Mouse (Mus musculus) MEL (cell line): Measurements from ENCODE around the gene B3galt5.
"Not testable (repeated sequence)": the region's sequence is repeated elsewhere in the genome, so short reads cannot be mapped to it uniquely, and the experiment has no call there.

Experiments used
- CTCF ChIP-seq, 3 experiments: IDR thresholded peaks in 2 of 3; conservative IDR thresholded peaks in 1 of 3; 2 replicates each; pipeline ENCODE4 v1.5.1; 2011 to 2012; ENCODE audit warnings: low read length in 3 of 3, low read depth in 2 of 3, mild to moderate bottlenecking in 2 of 3, improper control_type of control experiment in 1 of 3, inconsistent platforms in 1 of 3, mixed read lengths in 1 of 3, moderate library complexity in 1 of 3; ENCODE audit not compliant: control insufficient read depth in 1 of 3, insufficient read depth in 1 of 3, poor library complexity in 1 of 3, severe bottlenecking in 1 of 3
- EP300 ChIP-seq, 2 experiments: IDR thresholded peaks; 2 replicates each; pipeline ENCODE4 v1.6.1; 2011; ENCODE audit warnings: improper control_type of control experiment in 2 of 2, low read length in 2 of 2, low read depth in 1 of 2, mild to moderate bottlenecking in 1 of 2
- ETS1 ChIP-seq: IDR thresholded peaks from 2 replicates; pipeline ENCODE4 v1.6.1; 2012; ENCODE audit warnings: low read depth, mild to moderate bottlenecking, inconsistent platforms, low read length, improper control_type of control experiment, moderate library complexity
- MAX ChIP-seq: IDR thresholded peaks from 2 replicates; pipeline ENCODE4 v1.6.1; 2011; ENCODE audit warnings: low read length, improper control_type of control experiment
- NRF1 ChIP-seq: IDR thresholded peaks from 2 replicates; pipeline ENCODE4 v1.6.1; 2014; ENCODE audit warnings: low read depth, mild to moderate bottlenecking, inconsistent platforms, low read length, improper control_type of control experiment, moderate library complexity; ENCODE audit not compliant: poor library complexity, insufficient read depth, severe bottlenecking
- POLR2A ChIP-seq, 2 experiments: IDR thresholded peaks; 2 replicates each; pipeline ENCODE4 v1.6.1; 2011 to 2012; ENCODE audit warnings: low read length in 2 of 2, mild to moderate bottlenecking in 2 of 2, control low read depth in 1 of 2, improper control_type of control experiment in 1 of 2, low read depth in 1 of 2, moderate library complexity in 1 of 2; ENCODE audit not compliant: control insufficient read depth in 1 of 2, insufficient read depth in 1 of 2, poor library complexity in 1 of 2
- RCOR1 ChIP-seq: IDR thresholded peaks from 2 replicates; pipeline ENCODE4 v1.6.1; 2012; ENCODE audit warnings: low read depth, mild to moderate bottlenecking, inconsistent platforms, low read length, improper control_type of control experiment
- TCF12 ChIP-seq: IDR thresholded peaks from 2 replicates; pipeline ENCODE4 v1.6.1; 2014; ENCODE audit warnings: low read depth, mild to moderate bottlenecking, inconsistent platforms, low read length, improper control_type of control experiment, moderate library complexity
- USF2 ChIP-seq, 2 experiments: IDR thresholded peaks; 2 replicates each; pipeline ENCODE4 v1.6.1; 2011 to 2012; ENCODE audit warnings: improper control_type of control experiment in 2 of 2, low read length in 2 of 2, borderline replicate concordance in 1 of 2, inconsistent platforms in 1 of 2, low read depth in 1 of 2, mild to moderate bottlenecking in 1 of 2; ENCODE audit not compliant: insufficient read depth in 1 of 2
- ZMIZ1 ChIP-seq: IDR thresholded peaks from 2 replicates; pipeline ENCODE4 v1.6.1; 2012; ENCODE audit warnings: low read depth, mild to moderate bottlenecking, inconsistent platforms, low read length, improper control_type of control experiment, moderate library complexity

DNA sequence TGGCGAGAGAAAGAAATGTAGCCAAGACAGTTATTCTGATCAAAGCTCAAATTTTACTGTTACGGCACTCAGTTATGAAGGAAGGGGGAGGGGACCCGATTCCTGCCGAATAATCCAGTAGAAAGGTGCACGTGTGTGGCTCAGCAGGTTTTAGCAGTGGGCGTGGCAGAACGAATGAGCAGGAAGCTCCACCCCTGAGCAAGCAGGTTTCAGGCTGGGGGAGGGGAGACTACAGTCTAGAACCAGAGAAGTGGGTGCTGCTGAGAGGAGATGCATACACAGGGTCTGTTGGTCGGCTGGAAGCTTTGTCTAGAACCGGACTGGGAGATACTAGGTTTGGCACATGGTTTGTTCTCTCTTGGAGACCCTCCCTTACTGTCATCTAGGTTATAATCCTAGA lies 91.7 kb downstream of the B3galt5 start:
- TF ChIP-seq POLR2A (IDR thresholded peaks at IDR 0.05; ENCODE audit: control insufficient read depth in 1 of 2, insufficient read depth in 1 of 2, low read depth in 1 of 2, low read length in 2 of 2, poor library complexity in 1 of 2); TCF12; CTCF (IDR thresholded peaks at IDR 0.05 in 2 of 3, conservative IDR thresholded peaks at IDR 0.05 in 1 of 3; ENCODE audit: control insufficient read depth in 1 of 3, insufficient read depth in 1 of 3, low read depth in 2 of 3, low read length in 3 of 3, poor library complexity in 1 of 3, severe bottlenecking in 1 of 3); NRF1; EP300 (IDR thresholded peaks at IDR 0.05; ENCODE audit: low read depth in 1 of 2, low read length in 2 of 2); MAX; RCOR1; ZMIZ1; ETS1; USF2 (IDR thresholded peaks at IDR 0.05; ENCODE audit: borderline replicate concordance in 1 of 2, insufficient read depth in 1 of 2, low read depth in 1 of 2, low read length in 2 of 2): not testable (repeated sequence)
